Mouse (Mus musculus): ENCODE data around the gene Ubl3.

Gene Ubl3

GRCm38 (mm10) chr5:148550821-148551763 lies 1.5 kb downstream of the Ubl3 start:
- no peak for TF ChIP-seq GATA4 (IDR thresholded peaks at IDR 0.05; ENCODE audit: insufficient replicate concordance, low read length)

GRCm38 (mm10) chr5:148550393-148550792 lies 2.2 kb downstream of the Ubl3 start:
- no peak for TF ChIP-seq GATA4 (IDR thresholded peaks at IDR 0.05; ENCODE audit: insufficient replicate concordance, low read length)

DNA sequence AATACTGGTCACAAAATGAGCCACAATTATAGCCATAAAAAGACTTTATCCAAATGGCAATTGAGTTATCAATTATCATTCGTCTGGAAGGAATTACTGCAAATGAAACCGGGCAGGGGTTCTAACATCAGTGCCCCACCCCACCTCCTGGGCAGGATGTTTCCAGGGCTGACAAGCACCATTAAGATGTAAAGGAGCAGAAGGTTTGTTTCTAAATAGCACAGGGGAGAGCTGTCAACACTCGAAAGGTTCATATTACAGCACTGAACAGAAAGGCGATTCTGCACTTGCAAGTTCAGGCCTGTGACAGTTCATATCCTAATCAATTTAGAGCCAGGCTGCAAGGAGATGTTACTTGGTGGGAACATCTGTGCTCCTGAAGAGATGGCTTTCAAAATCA lies 3.3 kb downstream of the Ubl3 start:
- TF ChIP-seq GATA4 (IDR thresholded peaks at IDR 0.05; ENCODE audit: insufficient replicate concordance, low read length) = no peak

- TF ChIP-seq GATA4 (IDR thresholded peaks at IDR 0.05; ENCODE audit: insufficient replicate concordance, low read length) = no peak
These were observed 4.0 kb downstream of the Ubl3 start for GRCm38 (mm10) chr5:148548568-148548967.

DNA sequence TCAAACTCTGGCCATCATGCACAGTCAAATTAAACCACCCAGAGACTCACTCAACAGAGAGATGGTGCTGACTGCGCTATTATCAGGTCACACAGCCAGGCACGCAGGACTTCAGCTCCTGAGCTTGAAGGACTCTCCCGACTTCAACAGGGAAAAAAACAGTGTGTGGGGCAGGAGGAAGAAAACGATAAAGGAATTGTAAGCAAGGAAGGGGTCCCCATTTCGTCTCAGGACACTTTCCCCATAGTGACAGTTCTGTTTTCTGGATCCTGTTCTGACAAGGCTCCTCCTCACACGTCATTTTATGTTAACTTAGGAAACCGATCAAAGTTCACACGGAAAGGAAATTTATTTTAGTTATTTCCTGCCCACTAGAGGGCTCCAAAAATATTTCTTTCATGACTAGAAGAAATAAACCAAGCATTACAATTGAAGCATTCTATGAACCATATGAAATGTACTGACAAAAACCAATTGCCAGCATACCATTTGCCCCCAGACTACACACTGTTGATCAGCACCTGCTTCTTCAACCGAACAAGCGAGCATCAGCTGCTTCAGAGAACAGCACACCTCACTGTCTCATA lies 4.6 kb downstream of the Ubl3 start:
- no peak for TF ChIP-seq GATA4 (IDR thresholded peaks at IDR 0.05; ENCODE audit: insufficient replicate concordance, low read length)

DNA sequence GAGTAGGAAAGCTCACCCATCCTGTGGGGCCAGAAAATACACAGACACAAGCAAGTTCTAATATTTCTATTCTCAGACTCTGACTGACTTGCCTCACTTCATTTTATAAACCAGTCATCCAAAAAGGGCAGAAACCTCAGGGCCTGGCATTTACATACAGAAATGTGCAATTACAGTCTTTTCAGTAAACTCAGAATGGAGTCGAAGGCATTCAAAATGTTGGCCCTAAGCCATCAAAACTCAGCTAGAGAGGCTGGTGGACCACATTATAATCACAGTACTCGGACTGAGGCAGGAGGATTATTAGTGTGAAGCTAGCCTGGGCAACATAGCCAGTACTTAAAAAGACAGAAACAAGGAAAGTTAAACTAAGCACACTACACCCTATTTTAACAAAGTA lies 5.6 kb downstream of the Ubl3 start:
- no peak for TF ChIP-seq GATA4 (IDR thresholded peaks at IDR 0.05; ENCODE audit: insufficient replicate concordance, low read length)

DNA sequence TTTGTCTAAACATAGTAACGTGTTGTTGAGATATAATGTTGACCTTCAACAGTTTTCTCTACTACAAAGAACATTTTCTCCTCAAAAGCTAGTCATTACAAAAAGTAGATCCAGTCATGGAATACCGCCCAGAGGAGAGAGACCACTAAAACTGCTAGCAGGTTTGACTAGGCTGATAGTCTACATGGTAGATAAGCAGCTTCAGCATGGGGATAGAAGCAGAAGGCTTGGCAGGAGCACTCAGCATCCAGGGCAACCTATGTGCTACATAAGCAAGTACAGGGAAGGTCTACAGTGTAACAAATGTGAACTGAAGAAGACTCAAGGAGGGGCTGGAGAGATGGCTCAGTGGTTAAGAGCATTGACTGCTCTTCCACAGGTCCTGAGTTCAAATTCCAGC lies 7.9 kb downstream of the Ubl3 start:
- TF ChIP-seq GATA4 (IDR thresholded peaks at IDR 0.05; ENCODE audit: insufficient replicate concordance, low read length) = no peak

GRCm38 (mm10) chr5:148542196-148542595 lies 10.4 kb downstream of the Ubl3 start:
- peak; percentile 49; the same call in 1 of the 2 replicates for TF ChIP-seq GATA4 (IDR thresholded peaks at IDR 0.05; ENCODE audit: insufficient replicate concordance, low read length)

- TF ChIP-seq GATA4 (IDR thresholded peaks at IDR 0.05; ENCODE audit: insufficient replicate concordance, low read length) = peak; percentile 78
These were observed 16.7 kb downstream of the Ubl3 start for GRCm38 (mm10) chr5:148535669-148536430.

- no peak for TF ChIP-seq GATA4 (IDR thresholded peaks at IDR 0.05; ENCODE audit: insufficient replicate concordance, low read length)
These were observed 17.9 kb downstream of the Ubl3 start for GRCm38 (mm10) chr5:148534644-148535043.

DNA sequence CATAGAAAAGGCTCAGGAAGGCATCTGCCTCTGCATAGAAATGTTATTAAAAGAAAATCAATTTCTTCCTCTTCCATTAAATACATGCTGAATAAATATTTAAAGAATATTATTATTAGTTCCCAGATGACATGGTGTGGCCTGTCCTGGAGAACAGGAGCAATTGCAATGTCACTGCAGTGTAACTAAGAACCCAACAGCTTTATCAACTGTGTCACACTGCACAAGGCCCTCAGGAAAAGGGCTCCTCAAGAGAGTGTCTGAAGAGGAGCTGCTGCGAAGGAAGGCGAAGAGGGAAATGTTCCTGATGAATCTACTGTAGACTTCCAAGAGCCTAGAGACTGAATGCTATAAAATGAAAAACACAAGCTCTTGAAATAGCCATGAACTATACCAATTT lies 18.7 kb downstream of the Ubl3 start:
- no peak for TF ChIP-seq GATA4 (IDR thresholded peaks at IDR 0.05; ENCODE audit: insufficient replicate concordance, low read length)

- TF ChIP-seq GATA4 (IDR thresholded peaks at IDR 0.05; ENCODE audit: insufficient replicate concordance, low read length) = no peak
These were observed 20.4 kb downstream of the Ubl3 start for GRCm38 (mm10) chr5:148532201-148532600.

- TF ChIP-seq GATA4 (IDR thresholded peaks at IDR 0.05; ENCODE audit: insufficient replicate concordance, low read length) = no peak
These were observed 25.0 kb downstream of the Ubl3 start for GRCm38 (mm10) chr5:148527632-148528031.

DNA sequence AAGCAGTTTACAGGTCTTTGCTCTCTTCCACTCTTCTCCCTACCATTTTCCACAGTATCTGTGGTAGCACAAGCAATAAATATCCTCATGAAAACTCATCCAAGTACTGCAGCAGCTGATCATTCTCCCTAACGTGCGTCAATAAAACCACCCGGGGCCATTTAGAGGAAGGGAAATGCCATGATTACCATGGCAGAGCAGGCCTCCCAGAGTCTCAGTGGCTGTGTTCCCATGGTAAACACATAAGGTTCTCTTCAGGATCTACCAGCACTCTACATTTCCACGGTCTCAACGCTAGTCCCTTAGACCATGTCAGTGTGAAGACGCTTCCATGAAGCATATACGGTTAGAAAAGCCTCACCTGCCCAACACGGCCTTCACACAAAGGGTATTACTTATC lies 26.0 kb downstream of the Ubl3 start:
- TF ChIP-seq GATA4 (IDR thresholded peaks at IDR 0.05; ENCODE audit: insufficient replicate concordance, low read length) = no peak

- TF ChIP-seq GATA4 (IDR thresholded peaks at IDR 0.05; ENCODE audit: insufficient replicate concordance, low read length) = no peak
These were observed 29.2 kb downstream of the Ubl3 start for GRCm38 (mm10) chr5:148523202-148523971.
